Mouse (Mus musculus) embryonic facial prominence, embryonic 14.5 days (tissue): Measurements from ENCODE around the gene Prrg4. TPM values are rescaled to one million over a fixed set of nuclear protein-coding genes. Genes with fewer than 3 reads are reported as not detected.
"Not testable (repeated sequence)": the region's sequence is repeated elsewhere in the genome, so short reads cannot be mapped to it uniquely, and the experiment has no call there.

ENCODE experiments used
- ATAC-seq: fragments of 200-750 bp; cut with Nextera tagmentation; 2 replicates; pipeline ENCODE4 v1.8.0; 2017; ENCODE audit warnings: low read depth, moderate number of reproducible peaks, moderate TSS enrichment
- DNase-seq: peaks from one replicate; pipeline ENCODE4 v3.0.0-alpha.2; 2015; ENCODE audit warnings: low spot score
- H3K27ac ChIP-seq: fragments of 300-500 bp; sonication (generic); replicated peaks from 2 replicates; pipeline ENCODE4 v1.5.1; 2014; ENCODE audit warnings: low read depth, mild to moderate bottlenecking, low read length, moderate library complexity
- H3K27me3 ChIP-seq: fragments of 300-500 bp; sonication (generic); replicated peaks from 2 replicates; pipeline ENCODE4 v1.6.1; 2014; ENCODE audit warnings: low read length; ENCODE audit not compliant: control insufficient read depth, insufficient read depth
- H3K36me3 ChIP-seq: fragments of 300-500 bp; sonication (generic); 2 replicates; pipeline ENCODE4 v1.6.1; 2014; ENCODE audit warnings: low read length, mixed read lengths; ENCODE audit not compliant: control insufficient read depth, insufficient read depth
- H3K4me1 ChIP-seq: fragments of 300-500 bp; sonication (generic); 2 replicates; pipeline ENCODE4 v1.6.1; 2014; ENCODE audit warnings: antibody characterized with exemption, low read length; ENCODE audit not compliant: control insufficient read depth, insufficient read depth
- H3K4me2 ChIP-seq: fragments of 300-500 bp; sonication (generic); 2 replicates; pipeline ENCODE4 v1.6.1; 2014; ENCODE audit warnings: low read depth, mild to moderate bottlenecking, low read length, moderate library complexity, mixed read lengths
- H3K4me3 ChIP-seq: fragments of 300-500 bp; sonication (generic); 2 replicates; pipeline ENCODE4 v1.5.1; 2014; ENCODE audit warnings: low read depth, mild to moderate bottlenecking, low read length
- H3K9ac ChIP-seq: fragments of 300-500 bp; sonication (generic); 2 replicates; pipeline ENCODE4 v1.6.1; 2014; ENCODE audit warnings: low read depth, mild to moderate bottlenecking, low read length, moderate library complexity, mixed read lengths
- H3K9me3 ChIP-seq: fragments of 300-500 bp; sonication (generic); 2 replicates; pipeline ENCODE4 v1.6.1; 2016; ENCODE audit warnings: low read length; ENCODE audit not compliant: control insufficient read depth
- WGBS: fragments of 180-500 bp; shearing (Covaris S2); extraction: QIAGEN DNeasy Blood & Tissue Kit; methylation state at CpG from one replicate; pipeline ENCODE4 v1.1.7; 2014; 5-methylcytosine and 5-hydroxymethylcytosine counted together
- polyA plus RNA-seq: library from polyadenylated mRNA; unstranded; fragments of >200 nt; fragmentation: Nextera tagmentation; extraction: Ambion mirVana; gene quantifications from 2 replicates; pipeline ENCODE4 v1.2.1, GENCODE M21; 2014

The Prrg4 gene
- polyA plus RNA-seq, 1 experiment from 2014 or later: 3.0 TPM

GRCm38 (mm10) chr2:104818763-104819162 lies 30.9 kb downstream of the Prrg4 start:
- WGBS: 82% methylated on average over 3 of the region's 3 CpGs
- not testable (repeated sequence) for H3K9me3 ChIP-seq, ATAC-seq, H3K4me3 ChIP-seq, H3K27me3 ChIP-seq, H3K27ac ChIP-seq, H3K4me2 ChIP-seq, H3K36me3 ChIP-seq, DNase-seq, H3K9ac ChIP-seq
- 0 out of 2 replicates have a peak, but pooled peaks cover 12% of the 10 kb centered on the region for H3K4me1 ChIP-seq

- Histone ChIP-seq H3K4me1 (0 out of 2 replicates have a peak, but pooled peaks cover 12% of the 10 kb centered on the region), H3K4me3 (peak overlapping the region; percentile 93), H3K27me3 (no peaks in the 10 kb centered on the region), H3K9ac (peak overlapping the region; percentile 99), H3K9me3 (no peaks in the 10 kb centered on the region), H3K27ac (peak overlapping the region; percentile 97), H3K36me3 (no peaks in the 10 kb centered on the region), H3K4me2 (peak overlapping the region; percentile 89)
- no peak for DNase-seq
- WGBS: under 1% methylated on average over 15 of the region's 15 CpGs
- no peak for ATAC-seq
Observed at GRCm38 (mm10) chr2:104817555-104818330, 31.9 kb downstream of the Prrg4 start.

- ATAC-seq (peak; percentile 97), DNase-seq (peak; percentile 95)
- H3K9me3 ChIP-seq: no peaks in the 10 kb centered on the region
- peak overlapping the region; percentile 93 for H3K4me3 ChIP-seq
- peak overlapping the region; percentile 97 for H3K27ac ChIP-seq
- peak overlapping the region; percentile 99 for H3K9ac ChIP-seq
- 0% methylated on average over 9 of the region's 51 CpGs for WGBS
- no peaks in the 10 kb centered on the region for H3K27me3 ChIP-seq
- H3K36me3 ChIP-seq: no peaks in the 10 kb centered on the region
- H3K4me2 ChIP-seq: peak overlapping the region; percentile 89
- 0 out of 2 replicates have a peak, but pooled peaks cover 12% of the 10 kb centered on the region for H3K4me1 ChIP-seq
Observed at GRCm38 (mm10) chr2:104816866-104817439, 32.7 kb downstream of the Prrg4 start.

DNA sequence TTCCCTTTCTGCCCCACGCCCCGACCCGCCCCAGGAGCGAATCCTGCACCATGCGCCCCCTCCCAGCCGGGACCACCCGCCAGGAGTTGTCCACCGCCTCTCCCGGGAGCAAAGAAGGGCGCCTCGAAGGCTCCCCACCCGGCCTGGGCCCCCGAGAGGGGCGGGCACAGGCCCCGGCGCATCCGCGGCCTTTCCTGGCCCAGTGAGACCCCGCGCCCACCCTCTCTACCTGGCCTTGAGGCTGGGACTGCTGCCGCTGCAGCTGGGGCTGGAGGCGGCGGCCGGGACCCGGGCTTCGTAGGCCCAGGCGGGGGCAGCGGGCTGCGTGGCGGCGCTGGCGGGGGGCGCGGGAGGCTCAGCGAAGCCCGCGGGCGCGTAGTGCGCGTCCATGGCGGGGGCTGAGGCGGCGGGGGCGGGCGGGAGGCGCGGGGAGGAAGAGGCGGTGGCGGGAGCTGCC lies 33.3 kb downstream of the Prrg4 start, which contains the start of gene Qser1:
TSS of gene Qser1 (minus strand) at position 390 of the 457 bp plus-strand sequence.
- Histone ChIP-seq H3K36me3 (no peaks in the 10 kb centered on the region), H3K27ac (peak within 1 kb of the TSS; percentile 97), H3K9ac (peak within 1 kb of the TSS; percentile 99), H3K4me2 (peak within 1 kb of the TSS; percentile 89), H3K4me3 (peak within 1 kb of the TSS; percentile 93), H3K9me3 (no peaks in the 10 kb centered on the region), H3K27me3 (no peaks in the 10 kb centered on the region), H3K4me1 (0 out of 2 replicates have a peak, but pooled peaks cover 12% of the 10 kb centered on the region)
- 0% methylated on average over 16 of the region's 50 CpGs for WGBS
- peak; percentile 56 for DNase-seq
- ATAC-seq: peak; percentile 69; the same call in 1 of the 2 replicates

DNA sequence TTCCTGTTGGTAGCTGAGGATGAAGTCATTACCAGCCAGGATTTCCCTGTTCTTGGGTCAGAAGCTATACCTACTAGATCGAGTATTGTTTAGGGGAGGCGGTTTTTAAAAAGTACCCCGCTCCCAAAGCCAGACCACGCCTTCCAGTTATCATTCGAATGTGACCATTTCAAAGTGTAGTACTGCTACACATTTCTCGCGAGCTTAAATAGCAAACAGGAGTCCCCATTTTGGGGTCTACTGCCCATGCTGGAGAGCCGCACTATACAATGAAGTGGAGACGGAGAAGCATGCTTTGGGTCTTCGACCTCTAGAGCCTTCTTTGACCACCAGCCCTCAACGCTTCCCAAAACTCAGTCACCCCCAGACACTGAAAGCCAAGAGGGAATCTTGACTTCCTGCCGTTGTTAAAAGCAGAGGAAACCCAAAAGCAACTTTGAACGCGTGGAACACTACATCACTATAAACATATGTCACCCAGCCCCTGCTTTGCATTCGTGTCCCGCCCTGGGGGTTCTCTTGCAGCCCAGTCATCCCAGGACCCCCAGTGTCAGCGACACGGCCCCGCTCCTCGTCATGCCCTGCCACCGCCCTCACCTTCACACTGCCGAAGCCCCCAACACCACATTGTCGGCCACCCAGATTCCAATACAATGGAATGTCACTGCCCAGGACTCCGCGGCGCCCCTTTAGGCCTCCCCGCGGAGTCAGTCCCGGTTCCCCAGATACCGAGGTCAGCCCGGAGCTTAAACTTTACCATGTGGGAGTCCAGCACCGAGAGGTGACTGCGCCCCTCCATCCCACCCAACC lies 33.9 kb downstream of the Prrg4 start:
- no peaks in the 10 kb centered on the region for H3K9me3 ChIP-seq
- H3K4me3 ChIP-seq: peak overlapping the region; percentile 93
- peak overlapping the region; percentile 99 for H3K9ac ChIP-seq
- 0% methylated on average over 31 of the region's 33 CpGs for WGBS
- H3K27me3 ChIP-seq: no peaks in the 10 kb centered on the region
- H3K27ac ChIP-seq: peak overlapping the region; percentile 97
- no peaks in the 10 kb centered on the region for H3K36me3 ChIP-seq
- peak overlapping the region; percentile 89 for H3K4me2 ChIP-seq
- peak; percentile 67 for DNase-seq
- 0 out of 2 replicates have a peak, but pooled peaks cover 12% of the 10 kb centered on the region for H3K4me1 ChIP-seq
- peak; percentile 14; the same call in 1 of the 2 replicates for ATAC-seq

DNA sequence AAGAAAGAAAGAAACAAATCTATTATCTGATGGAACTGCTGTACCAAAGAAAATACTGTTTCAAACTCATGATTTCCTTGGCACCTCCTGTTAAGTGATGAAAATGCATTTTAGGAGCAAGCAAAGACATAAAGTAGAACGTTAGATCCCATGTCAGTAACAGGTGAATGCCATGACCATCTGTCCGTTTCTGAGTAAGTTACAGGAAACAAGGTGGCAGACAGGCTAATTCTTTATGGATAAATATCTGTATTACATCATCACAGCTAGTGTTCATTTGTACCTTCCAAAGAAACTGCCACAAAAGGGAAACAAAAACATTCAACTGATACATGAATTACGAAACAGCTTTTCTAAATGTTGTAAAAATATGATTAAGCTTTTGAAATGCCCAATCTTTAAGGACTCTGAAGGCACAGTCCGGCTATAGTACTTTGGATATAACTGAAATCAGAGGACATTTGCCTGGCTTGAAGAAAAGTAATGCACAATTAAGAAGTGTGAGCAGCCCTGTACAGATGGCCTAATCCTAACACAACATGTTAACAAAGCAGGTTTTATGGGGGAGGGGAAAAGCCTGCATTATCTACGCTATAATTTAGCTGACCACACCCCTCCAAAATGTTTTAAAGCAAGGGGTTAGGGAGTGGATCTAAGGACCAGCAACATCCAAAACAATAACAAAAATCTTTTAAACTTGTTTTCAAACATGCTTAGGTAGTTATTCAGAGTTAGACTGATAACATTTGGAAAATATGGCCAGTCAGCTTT lies 35.3 kb downstream of the Prrg4 start:
- WGBS: 49% methylated on average over 5 of the region's 5 CpGs
- ATAC-seq (no peak), DNase-seq (peak; percentile 38)
- H3K4me1 ChIP-seq: 0 out of 2 replicates have a peak, but pooled peaks cover 12% of the 10 kb centered on the region
- no peak overlapping the region for H3K27ac ChIP-seq
- no peak overlapping the region for H3K9ac ChIP-seq
- H3K27me3 ChIP-seq: no peaks in the 10 kb centered on the region
- peak overlapping the region; percentile 33; the same call in 1 of the 2 replicates for H3K4me2 ChIP-seq
- H3K4me3 ChIP-seq: no peak overlapping the region
- no peaks in the 10 kb centered on the region for H3K36me3 ChIP-seq
- H3K9me3 ChIP-seq: no peaks in the 10 kb centered on the region

GRCm38 (mm10) chr2:104805435-104805834 lies 44.2 kb downstream of the Prrg4 start:
- H3K27ac ChIP-seq: no peak overlapping the region
- 74% methylated on average over 1 of the region's 1 CpGs for WGBS
- H3K27me3 ChIP-seq: no peaks in the 10 kb centered on the region
- ATAC-seq (no peak), DNase-seq (no peak)
- H3K4me3 ChIP-seq: no peak overlapping the region
- H3K9ac ChIP-seq: no peak overlapping the region
- H3K9me3 ChIP-seq: no peaks in the 10 kb centered on the region
- H3K4me1 ChIP-seq: no peaks in the 10 kb centered on the region
- no peak overlapping the region for H3K4me2 ChIP-seq
- H3K36me3 ChIP-seq: 0 out of 2 replicates have a peak, but pooled peaks cover 4% of the 10 kb centered on the region
